Mouse (Mus musculus) limb, embryonic 13.5 days (tissue): ENCODE measurements around the gene Lclat1. TPM values are rescaled to one million over a fixed set of nuclear protein-coding genes. Genes with fewer than 3 reads are reported as not detected.

ENCODE experiments used
- ATAC-seq: fragments of 200-750 bp; cut with Nextera tagmentation; 2 replicates; pipeline ENCODE4 v1.8.0; 2017; ENCODE audit warnings: low read depth, moderate number of reproducible peaks, moderate TSS enrichment; ENCODE audit not compliant: low FRiP score
- H3K27ac ChIP-seq: fragments of 300-500 bp; sonication (generic); 2 replicates; pipeline ENCODE4 v1.5.1; 2015; ENCODE audit warnings: inconsistent platforms, mild to moderate bottlenecking, moderate library complexity
- H3K27me3 ChIP-seq: fragments of 300-500 bp; sonication (generic); 2 replicates; pipeline ENCODE4 v1.6.1; 2015; ENCODE audit warnings: mild to moderate bottlenecking, inconsistent platforms
- H3K36me3 ChIP-seq: fragments of 300-500 bp; sonication (generic); 2 replicates; pipeline ENCODE4 v1.6.1; 2015; ENCODE audit warnings: inconsistent platforms, mild to moderate bottlenecking, moderate library complexity
- H3K4me1 ChIP-seq: fragments of 300-500 bp; sonication (generic); 2 replicates; pipeline ENCODE4 v1.6.1; 2015; ENCODE audit warnings: inconsistent platforms
- H3K4me2 ChIP-seq: fragments of 300-500 bp; sonication (generic); replicated peaks from 2 replicates; pipeline ENCODE4 v1.6.1; 2015; ENCODE audit warnings: inconsistent platforms, mild to moderate bottlenecking, moderate library complexity
- H3K4me3 ChIP-seq: fragments of 300-500 bp; sonication (generic); 2 replicates; pipeline ENCODE4 v1.5.1; 2015; ENCODE audit warnings: moderate library complexity, mild to moderate bottlenecking, inconsistent platforms
- H3K9ac ChIP-seq: fragments of 300-500 bp; sonication (generic); 2 replicates; pipeline ENCODE4 v1.6.1; 2015; ENCODE audit warnings: mild to moderate bottlenecking, inconsistent platforms
- H3K9me3 ChIP-seq: fragments of 300-500 bp; sonication (generic); 2 replicates; pipeline ENCODE4 v1.6.1; 2016; ENCODE audit warnings: inconsistent platforms
- WGBS: fragments of 180-500 bp; shearing (Covaris S2); methylation state at CpG from one replicate; pipeline ENCODE4 v1.1.7; 2015; 5-methylcytosine and 5-hydroxymethylcytosine counted together
- polyA plus RNA-seq: library from polyadenylated mRNA; unstranded; fragments of >200 nt; fragmentation: Nextera tagmentation; extraction: Ambion mirVana; gene quantifications from 2 replicates; pipeline ENCODE4 v1.2.1, GENCODE M21; 2015

Gene Lclat1
- polyA plus RNA-seq, 1 experiment from 2014 or later: 9.9 TPM

DNA sequence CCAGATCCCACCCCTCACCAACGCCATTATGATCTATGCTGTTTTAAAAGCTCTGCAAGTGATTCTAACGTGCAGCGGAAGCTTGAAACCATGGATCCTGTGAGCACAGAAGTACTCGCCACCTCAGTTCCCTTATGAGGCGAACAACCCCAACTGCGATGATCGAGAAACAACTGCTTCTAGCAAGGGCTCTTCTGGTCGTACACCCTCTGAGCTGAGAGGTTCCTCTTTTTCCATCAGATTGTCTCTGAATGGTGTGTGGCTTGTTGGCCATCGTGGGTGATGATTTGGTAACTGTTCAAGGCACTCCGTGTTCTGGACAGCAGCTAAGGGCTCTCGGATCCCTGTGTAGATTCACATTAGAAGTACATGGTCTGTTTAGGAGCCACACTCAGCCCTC lies 12.7 kb upstream of the Lclat1 start:
- no peak overlapping the region for H3K4me2 ChIP-seq
- no peaks in the 10 kb centered on the region for H3K36me3 ChIP-seq
- H3K9ac ChIP-seq: no peak overlapping the region
- peaks cover 5% of the 10 kb centered on the region; the same call in 1 of the 2 replicates for H3K4me1 ChIP-seq
- ATAC-seq: no peak
- H3K27ac ChIP-seq: no peak overlapping the region
- H3K27me3 ChIP-seq: no peaks in the 10 kb centered on the region
- H3K9me3 ChIP-seq: no peaks in the 10 kb centered on the region
- 82% methylated on average over 11 of the region's 11 CpGs for WGBS
- no peak overlapping the region for H3K4me3 ChIP-seq

DNA sequence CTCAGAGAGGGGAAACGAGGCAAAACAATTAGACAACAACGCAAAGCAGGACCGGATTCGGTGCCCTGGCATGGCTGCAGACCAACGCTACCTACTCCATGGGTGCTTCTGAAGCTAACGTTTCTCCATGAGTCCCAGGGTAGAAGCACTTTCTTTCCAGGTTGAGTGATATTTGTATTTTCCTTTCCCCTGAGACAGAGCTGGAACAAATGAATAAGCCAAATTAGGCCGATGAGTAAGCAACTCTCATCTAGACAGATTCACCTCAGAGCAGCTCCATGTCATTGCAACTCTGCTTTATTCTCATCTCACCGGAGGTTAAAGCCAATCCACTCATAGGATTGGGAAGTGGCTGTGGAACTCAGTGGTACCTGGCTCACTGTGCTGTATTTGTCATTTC lies 12.2 kb upstream of the Lclat1 start:
- Histone ChIP-seq H3K4me1 (peaks cover 5% of the 10 kb centered on the region; the same call in 1 of the 2 replicates), H3K4me2 (no peak overlapping the region), H3K27ac (no peak overlapping the region), H3K27me3 (no peaks in the 10 kb centered on the region), H3K36me3 (no peaks in the 10 kb centered on the region), H3K9me3 (no peaks in the 10 kb centered on the region), H3K9ac (no peak overlapping the region), H3K4me3 (no peak overlapping the region)
- WGBS: 87% methylated on average over 8 of the region's 8 CpGs
- ATAC-seq: no peak

DNA sequence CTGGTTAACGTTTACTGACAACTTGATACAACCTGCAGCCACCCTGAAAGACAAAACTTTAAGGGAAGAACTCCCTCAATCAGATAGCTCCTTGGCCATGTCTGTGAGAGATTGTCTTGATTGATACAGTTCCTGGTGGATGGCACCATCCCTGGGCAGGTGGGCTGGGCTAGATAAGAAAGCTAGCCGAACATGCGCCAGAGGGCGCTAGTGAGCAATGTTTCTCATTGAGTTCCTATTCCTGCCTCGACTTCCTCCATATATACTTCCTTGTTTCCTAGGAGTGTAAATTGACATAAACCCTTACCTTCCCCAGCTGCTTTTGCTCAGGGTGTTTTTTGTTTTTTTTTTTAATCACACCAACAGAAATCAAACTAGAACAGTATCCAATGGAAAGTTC lies 11.3 kb upstream of the Lclat1 start:
- H3K36me3 ChIP-seq: no peaks in the 10 kb centered on the region
- WGBS: 37% methylated on average over 5 of the region's 5 CpGs
- no peak overlapping the region for H3K4me2 ChIP-seq
- H3K4me1 ChIP-seq: peaks cover 5% of the 10 kb centered on the region; the same call in 1 of the 2 replicates
- H3K27me3 ChIP-seq: no peaks in the 10 kb centered on the region
- ATAC-seq: no peak
- H3K27ac ChIP-seq: no peak overlapping the region
- H3K4me3 ChIP-seq: no peak overlapping the region
- no peak overlapping the region for H3K9ac ChIP-seq
- H3K9me3 ChIP-seq: no peaks in the 10 kb centered on the region

DNA sequence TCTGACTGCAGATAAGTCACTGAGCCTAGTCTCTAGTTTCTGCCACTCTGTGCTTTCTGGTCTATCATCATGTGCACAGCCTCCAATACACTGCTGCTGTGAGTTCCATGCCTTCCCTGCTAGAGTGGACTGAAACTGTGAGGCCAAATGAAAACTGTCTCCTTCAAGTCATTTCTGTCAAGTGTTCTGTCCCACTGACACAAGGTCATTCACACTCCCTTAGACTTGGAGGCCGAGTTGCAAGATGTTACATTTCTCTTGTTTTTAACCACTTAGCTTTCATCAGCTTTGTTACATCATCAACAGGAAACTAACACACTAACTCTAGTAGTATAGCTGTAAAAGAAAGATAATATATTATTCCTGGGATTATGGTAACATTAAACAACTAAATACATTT lies 9.1 kb upstream of the Lclat1 start:
- no peaks in the 10 kb centered on the region for H3K27me3 ChIP-seq
- no peak for ATAC-seq
- no peaks in the 10 kb centered on the region for H3K9me3 ChIP-seq
- peaks cover 5% of the 10 kb centered on the region; the same call in 1 of the 2 replicates for H3K4me1 ChIP-seq
- H3K9ac ChIP-seq: no peak overlapping the region
- no peak overlapping the region for H3K4me2 ChIP-seq
- no peak overlapping the region for H3K27ac ChIP-seq
- H3K36me3 ChIP-seq: no peaks in the 10 kb centered on the region
- WGBS: 63% methylated on average over 1 of the region's 1 CpGs
- H3K4me3 ChIP-seq: no peak overlapping the region

DNA sequence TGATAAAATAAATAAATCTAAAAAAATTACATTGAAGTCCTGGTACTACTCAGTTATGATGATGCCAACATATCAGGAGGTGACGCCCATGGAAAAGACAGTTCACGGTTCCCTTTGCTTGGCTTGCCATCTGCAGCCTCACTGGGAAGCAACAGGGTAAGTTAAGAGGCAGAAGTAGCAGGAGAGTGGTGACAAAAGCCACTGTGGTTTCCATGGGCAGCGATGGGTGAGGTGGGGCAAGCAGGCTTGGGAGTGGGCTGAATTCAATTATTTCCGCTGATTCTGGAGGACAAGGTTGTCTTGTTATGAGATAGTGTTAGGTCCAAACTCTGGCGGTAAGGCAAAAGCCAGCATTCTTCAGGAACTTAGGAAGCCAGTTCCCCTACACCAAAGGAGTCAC lies 7.4 kb upstream of the Lclat1 start:
- WGBS: 92% methylated on average over 5 of the region's 5 CpGs
- ATAC-seq: no peak
- Histone ChIP-seq H3K9me3 (no peaks in the 10 kb centered on the region), H3K9ac (no peak overlapping the region), H3K27me3 (no peaks in the 10 kb centered on the region), H3K4me1 (no peaks in the 10 kb centered on the region), H3K36me3 (no peaks in the 10 kb centered on the region), H3K27ac (no peak overlapping the region), H3K4me2 (no peak overlapping the region), H3K4me3 (no peak overlapping the region)

DNA sequence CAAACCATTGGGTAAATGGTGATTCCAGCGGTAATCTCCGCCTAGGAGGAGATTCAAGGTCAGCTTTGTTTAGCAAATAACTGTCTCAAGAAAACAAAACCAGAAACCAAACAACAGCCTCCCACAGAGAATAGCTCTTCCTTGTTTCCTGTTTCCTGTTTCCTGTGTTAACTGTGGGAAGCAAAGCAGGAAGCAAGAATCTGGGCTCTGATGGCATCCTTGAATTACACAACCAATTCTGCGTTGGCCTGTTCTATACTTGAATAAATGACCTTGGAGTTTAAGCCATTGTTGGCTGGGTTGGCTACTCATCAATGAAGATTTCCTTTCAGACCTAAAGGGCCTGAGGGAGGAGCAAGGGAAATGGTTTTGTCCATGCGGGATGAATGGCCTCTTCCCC lies 5.2 kb upstream of the Lclat1 start:
- Histone ChIP-seq H3K27ac (no peak overlapping the region), H3K9me3 (no peaks in the 10 kb centered on the region), H3K9ac (no peak overlapping the region), H3K36me3 (no peaks in the 10 kb centered on the region), H3K4me1 (0 out of 2 replicates have a peak, but pooled peaks cover 2% of the 10 kb centered on the region), H3K27me3 (no peaks in the 10 kb centered on the region), H3K4me2 (no peak overlapping the region), H3K4me3 (no peak overlapping the region)
- no peak for ATAC-seq
- 89% methylated on average over 4 of the region's 4 CpGs for WGBS

DNA sequence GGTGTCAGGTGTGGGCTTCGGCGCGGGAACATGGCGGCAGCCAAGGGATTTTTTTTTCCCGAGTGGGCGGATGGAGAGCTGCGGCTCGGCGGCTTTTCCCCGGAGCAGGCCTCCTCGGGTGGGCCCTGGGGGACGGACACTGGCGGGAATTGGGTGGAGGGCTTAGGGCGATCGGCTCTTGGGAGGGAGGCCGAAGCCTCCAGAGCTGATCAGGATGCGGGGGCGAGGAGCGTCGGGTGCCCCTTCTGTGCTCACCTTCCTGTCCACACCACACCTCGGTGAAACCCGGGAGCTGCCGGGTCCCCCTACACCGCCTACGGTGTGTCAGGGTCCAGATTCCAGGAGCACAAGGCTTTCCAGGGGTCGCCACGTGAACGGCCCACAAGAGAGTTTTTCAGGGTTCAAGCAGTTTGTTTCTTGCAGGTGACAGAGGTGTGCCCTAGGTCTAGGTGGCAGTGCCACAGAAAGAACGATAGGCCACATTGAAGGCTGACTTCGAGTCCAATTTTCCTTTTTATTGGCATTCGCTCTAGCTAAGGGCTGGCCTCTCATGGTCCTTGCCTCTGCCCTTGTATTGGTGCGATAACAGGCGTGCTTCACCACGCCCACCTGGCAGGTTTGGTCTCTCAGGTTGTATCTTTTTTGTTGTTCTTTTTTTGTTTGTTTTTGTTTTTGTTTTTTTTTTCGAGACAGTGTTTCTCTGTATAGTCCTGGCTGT lies 544 bp downstream of the Lclat1 start:
- Histone ChIP-seq H3K27me3 (no peaks in the 10 kb centered on the region), H3K4me2 (peak overlapping the region; percentile 84), H3K9me3 (no peaks in the 10 kb centered on the region), H3K4me3 (peak overlapping the region; percentile 91), H3K9ac (peak overlapping the region; percentile 89), H3K36me3 (no peaks in the 10 kb centered on the region), H3K27ac (peak overlapping the region; percentile 65; the same call in 1 of the 2 replicates), H3K4me1 (peaks cover 19% of the 10 kb centered on the region)
- ATAC-seq: peak; percentile 45
- 4% methylated on average over 35 of the region's 35 CpGs for WGBS

DNA sequence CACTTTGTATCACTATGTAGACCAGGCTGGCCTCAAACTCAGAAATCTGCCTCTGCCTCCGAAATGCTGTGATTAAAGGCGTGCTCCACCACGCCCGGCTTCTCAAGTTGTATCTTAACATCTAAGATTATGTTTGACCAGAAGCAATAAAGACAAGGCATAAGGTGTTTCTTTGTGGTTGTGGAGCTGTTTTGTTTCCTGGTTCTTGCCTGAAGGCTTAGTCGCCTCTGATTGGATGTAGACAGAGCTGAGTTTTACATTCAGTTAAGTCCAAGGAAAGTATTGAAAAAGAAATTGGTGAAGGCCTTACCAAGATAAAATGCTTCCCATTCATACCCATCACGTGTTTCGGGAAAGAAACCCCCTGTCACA lies 1.1 kb downstream of the Lclat1 start:
- Histone ChIP-seq H3K4me2 (peak overlapping the region; percentile 84), H3K9ac (no peak overlapping the region; the same call in 1 of the 2 replicates), H3K4me3 (peak overlapping the region; percentile 91), H3K36me3 (no peaks in the 10 kb centered on the region), H3K9me3 (no peaks in the 10 kb centered on the region), H3K27me3 (no peaks in the 10 kb centered on the region), H3K4me1 (peaks cover 19% of the 10 kb centered on the region), H3K27ac (no peak overlapping the region)
- WGBS: 75% methylated on average over 7 of the region's 7 CpGs
- no peak for ATAC-seq

DNA sequence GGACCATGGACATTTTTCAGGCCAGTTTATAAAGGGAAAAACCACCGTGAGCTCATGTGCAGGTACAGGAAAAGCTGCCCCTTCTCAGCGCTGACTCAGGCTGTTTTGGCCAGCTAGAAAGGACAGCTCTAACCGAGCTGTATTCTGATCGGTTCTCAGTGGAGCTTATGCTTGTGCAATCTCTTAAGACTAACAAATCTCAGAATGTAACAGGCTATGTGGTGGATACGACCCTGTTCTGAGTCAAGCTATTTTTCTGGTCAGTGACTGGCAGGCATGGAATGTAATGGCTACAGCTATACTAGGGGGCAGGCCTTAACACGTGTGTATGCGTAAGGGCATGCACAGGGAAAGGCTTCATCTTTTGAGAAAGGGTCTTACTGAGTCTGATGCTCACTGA lies 4.3 kb downstream of the Lclat1 start:
- peaks cover 19% of the 10 kb centered on the region for H3K4me1 ChIP-seq
- H3K27me3 ChIP-seq: no peaks in the 10 kb centered on the region
- H3K4me2 ChIP-seq: no peak overlapping the region
- no peak overlapping the region for H3K4me3 ChIP-seq
- no peak overlapping the region for H3K9ac ChIP-seq
- H3K27ac ChIP-seq: no peak overlapping the region
- no peak for ATAC-seq
- H3K36me3 ChIP-seq: no peaks in the 10 kb centered on the region
- 60% methylated on average over 7 of the region's 7 CpGs for WGBS
- no peaks in the 10 kb centered on the region for H3K9me3 ChIP-seq

DNA sequence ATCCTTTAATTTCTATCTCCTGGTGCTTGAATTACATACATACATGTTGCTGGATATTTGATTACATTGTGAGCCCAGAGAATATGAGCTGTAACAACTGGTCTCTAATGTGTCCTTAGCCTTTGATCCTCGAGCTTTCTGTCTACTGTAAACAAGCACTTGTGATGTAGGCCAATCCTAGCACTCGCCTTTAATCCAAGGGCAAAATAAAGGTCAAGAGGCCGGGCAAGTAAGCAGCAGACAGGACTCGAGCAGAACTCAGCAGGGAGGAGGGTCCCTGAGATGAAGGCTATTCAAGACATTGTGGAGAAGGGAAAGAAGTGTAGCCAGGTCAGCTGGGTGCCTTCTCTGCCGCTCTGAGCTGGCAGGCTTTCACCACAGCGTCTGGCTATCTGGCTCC lies 4.8 kb downstream of the Lclat1 start:
- Histone ChIP-seq H3K4me2 (no peak overlapping the region), H3K36me3 (no peaks in the 10 kb centered on the region), H3K27me3 (no peaks in the 10 kb centered on the region), H3K9me3 (no peaks in the 10 kb centered on the region), H3K4me3 (no peak overlapping the region), H3K9ac (no peak overlapping the region), H3K27ac (no peak overlapping the region), H3K4me1 (peaks cover 17% of the 10 kb centered on the region)
- ATAC-seq: no peak
- 24% methylated on average over 6 of the region's 6 CpGs for WGBS

DNA sequence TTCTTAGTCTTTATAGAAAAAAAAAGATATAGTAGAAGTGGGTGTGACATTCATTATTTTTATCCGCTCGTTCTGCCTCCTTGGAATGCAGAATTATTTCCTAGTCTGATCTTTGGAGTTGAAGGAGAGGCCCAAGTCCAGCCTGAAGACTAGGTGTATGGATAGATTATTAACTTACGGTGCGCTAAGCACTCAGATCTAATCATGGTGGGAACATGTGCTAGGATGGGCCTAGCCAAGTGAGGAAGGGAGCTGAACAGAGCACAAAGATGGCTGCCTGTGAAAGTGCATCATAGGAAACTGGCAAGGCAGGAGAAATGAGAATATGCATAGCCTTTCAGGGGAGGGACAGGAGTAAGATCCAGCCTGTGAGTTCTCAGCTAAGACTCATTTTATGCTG lies 5.4 kb downstream of the Lclat1 start:
- no peak for ATAC-seq
- WGBS: 95% methylated on average over 4 of the region's 4 CpGs
- Histone ChIP-seq H3K4me1 (peaks cover 17% of the 10 kb centered on the region), H3K4me2 (no peak overlapping the region), H3K36me3 (no peaks in the 10 kb centered on the region), H3K27me3 (no peaks in the 10 kb centered on the region), H3K9ac (no peak overlapping the region), H3K4me3 (no peak overlapping the region), H3K9me3 (no peaks in the 10 kb centered on the region), H3K27ac (no peak overlapping the region)

DNA sequence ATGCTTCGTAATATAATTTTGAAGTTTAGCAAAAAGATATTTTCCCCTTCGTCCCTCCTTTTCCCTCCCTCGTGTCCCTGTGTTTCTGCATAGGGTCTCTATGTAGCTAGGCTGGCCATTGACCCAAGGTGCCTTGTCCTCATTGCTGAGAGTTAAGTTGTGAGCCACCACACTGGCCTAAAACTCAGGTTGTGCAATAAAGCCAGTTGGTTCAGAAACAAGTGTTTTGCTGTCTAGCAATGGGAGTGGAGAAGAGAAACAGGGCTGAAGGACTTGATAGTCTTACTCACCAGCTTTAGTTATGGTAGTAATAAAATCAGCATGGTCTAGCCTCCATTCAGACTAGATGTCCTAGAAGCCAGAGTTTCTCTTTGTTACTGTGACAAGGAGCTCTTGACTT lies 10.3 kb downstream of the Lclat1 start:
- ATAC-seq: no peak
- no peaks in the 10 kb centered on the region for H3K9me3 ChIP-seq
- H3K27me3 ChIP-seq: no peaks in the 10 kb centered on the region
- H3K4me1 ChIP-seq: no peaks in the 10 kb centered on the region
- no peaks in the 10 kb centered on the region for H3K36me3 ChIP-seq
- no peak overlapping the region for H3K4me3 ChIP-seq
- WGBS: 90% methylated on average over 3 of the region's 3 CpGs
- H3K9ac ChIP-seq: no peak overlapping the region
- H3K27ac ChIP-seq: no peak overlapping the region
- no peak overlapping the region for H3K4me2 ChIP-seq

DNA sequence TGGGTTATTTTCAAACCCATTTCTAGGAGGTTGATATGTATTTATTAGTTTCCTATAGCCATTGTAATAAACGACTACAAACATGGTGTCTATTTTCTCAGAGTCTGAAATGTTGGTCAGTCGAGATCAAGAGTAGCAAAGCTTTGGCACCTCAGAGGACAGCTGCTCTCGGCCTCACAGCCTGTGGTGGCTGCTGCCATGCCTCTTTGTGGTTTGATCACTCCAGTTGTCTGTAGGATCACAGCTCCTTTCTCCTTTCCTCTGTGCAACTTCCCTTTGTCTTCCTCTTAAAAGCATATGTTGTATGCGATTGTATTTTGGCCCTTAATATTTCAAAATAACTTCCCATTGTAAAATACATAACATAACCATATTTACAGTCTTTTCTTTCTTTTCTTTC lies 10.9 kb downstream of the Lclat1 start:
- Histone ChIP-seq H3K9me3 (no peaks in the 10 kb centered on the region), H3K27me3 (no peaks in the 10 kb centered on the region), H3K4me2 (no peak overlapping the region), H3K4me1 (no peaks in the 10 kb centered on the region), H3K36me3 (no peaks in the 10 kb centered on the region), H3K4me3 (no peak overlapping the region), H3K9ac (no peak overlapping the region), H3K27ac (no peak overlapping the region)
- WGBS: 77% methylated on average over 4 of the region's 4 CpGs
- no peak for ATAC-seq
